Mouse (Mus musculus) neural tube, embryonic 13.5 days (tissue): ENCODE measurements at regions not wholly inside any gene's neighbourhood (a gene's known extent, or its start where the extent isn't known, plus 50 kb on each side); places are given as distances from the start of the nearest gene placed in this dataset.

Source experiments
- ATAC-seq: fragments of 200-750 bp; cut with Nextera tagmentation; 2 replicates; pipeline ENCODE4 v1.8.0; 2017; ENCODE audit warnings: low read depth, mild to moderate bottlenecking, moderate TSS enrichment, moderate library complexity
- H3K27ac ChIP-seq: fragments of 300-500 bp; sonication (generic); replicated peaks from 2 replicates; pipeline ENCODE4 v1.5.1; 2015; ENCODE audit warnings: moderate library complexity, mild to moderate bottlenecking, inconsistent platforms
- H3K27me3 ChIP-seq: fragments of 300-500 bp; sonication (generic); 2 replicates; pipeline ENCODE4 v1.6.1; 2015; ENCODE audit warnings: mild to moderate bottlenecking, inconsistent platforms
- H3K36me3 ChIP-seq: fragments of 300-500 bp; sonication (generic); 2 replicates; pipeline ENCODE4 v1.6.1; 2015; ENCODE audit warnings: mild to moderate bottlenecking, inconsistent platforms
- H3K4me1 ChIP-seq: fragments of 300-500 bp; sonication (generic); replicated peaks from 2 replicates; pipeline ENCODE4 v1.6.1; 2015; ENCODE audit warnings: inconsistent platforms
- H3K4me2 ChIP-seq: fragments of 300-500 bp; sonication (generic); 2 replicates; pipeline ENCODE4 v1.6.1; 2015; ENCODE audit warnings: inconsistent platforms, mild to moderate bottlenecking, moderate library complexity
- H3K4me3 ChIP-seq: fragments of 300-500 bp; sonication (generic); 2 replicates; pipeline ENCODE4 v1.5.1; 2015; ENCODE audit warnings: mild to moderate bottlenecking, inconsistent platforms
- H3K9ac ChIP-seq: fragments of 300-500 bp; sonication (generic); 2 replicates; pipeline ENCODE4 v1.6.1; 2015; ENCODE audit warnings: moderate library complexity, mild to moderate bottlenecking, inconsistent platforms
- H3K9me3 ChIP-seq: fragments of 300-500 bp; sonication (generic); 2 replicates; pipeline ENCODE4 v1.6.1; 2016; ENCODE audit warnings: inconsistent platforms
- WGBS: fragments of 180-500 bp; shearing (Covaris S2); methylation state at CpG from one replicate; pipeline ENCODE4 v1.1.7; 2015; 5-methylcytosine and 5-hydroxymethylcytosine counted together

GRCm38 (mm10) chr4:89380330-89380945, 69.6 kb upstream of the Cdkn2b start:
- WGBS: 95% methylated on average over 8 of the region's 8 CpGs
- ATAC-seq: no peak
- Histone ChIP-seq H3K4me2 (no peak overlapping the region), H3K9me3 (no peaks in the 10 kb centered on the region), H3K27me3 (no peaks in the 10 kb centered on the region), H3K27ac (no peak overlapping the region), H3K9ac (no peak overlapping the region), H3K4me3 (no peak overlapping the region), H3K36me3 (no peaks in the 10 kb centered on the region), H3K4me1 (no peaks in the 10 kb centered on the region)

DNA sequence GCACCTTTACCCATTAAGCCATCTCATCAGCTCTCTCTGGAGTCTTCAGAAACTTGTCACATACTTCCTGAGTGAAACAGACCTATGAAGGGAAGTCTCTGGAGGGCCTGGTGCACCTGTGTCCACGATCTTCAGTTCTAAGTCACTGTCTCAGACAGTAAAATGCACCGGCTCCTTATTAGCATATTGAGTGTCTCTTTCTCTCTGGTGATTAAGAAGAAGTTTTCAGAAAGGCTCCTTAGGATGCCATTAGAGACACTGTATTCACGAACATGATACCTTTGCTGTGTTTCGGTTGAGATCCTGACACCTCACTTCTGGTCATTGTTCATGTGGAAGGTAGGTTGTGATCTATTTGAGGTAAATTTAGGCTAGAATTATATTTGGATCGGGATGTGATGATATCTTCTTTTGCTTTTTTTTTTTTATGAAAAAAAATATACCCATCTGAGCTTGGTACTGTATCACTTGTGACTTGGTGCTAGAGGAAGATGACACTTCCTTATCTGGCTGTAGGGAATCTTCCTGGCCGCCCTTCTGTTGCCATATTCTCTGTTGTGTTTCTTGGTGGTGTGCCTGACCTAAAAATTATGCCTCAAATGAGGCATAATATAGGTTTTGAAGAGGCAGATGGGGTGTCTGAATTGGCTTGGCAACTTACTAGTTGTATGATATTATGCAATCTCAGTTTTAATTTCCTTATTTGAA, 68.9 kb upstream of the Cdkn2b start:
- no peak for ATAC-seq
- no peak overlapping the region for H3K4me3 ChIP-seq

DNA sequence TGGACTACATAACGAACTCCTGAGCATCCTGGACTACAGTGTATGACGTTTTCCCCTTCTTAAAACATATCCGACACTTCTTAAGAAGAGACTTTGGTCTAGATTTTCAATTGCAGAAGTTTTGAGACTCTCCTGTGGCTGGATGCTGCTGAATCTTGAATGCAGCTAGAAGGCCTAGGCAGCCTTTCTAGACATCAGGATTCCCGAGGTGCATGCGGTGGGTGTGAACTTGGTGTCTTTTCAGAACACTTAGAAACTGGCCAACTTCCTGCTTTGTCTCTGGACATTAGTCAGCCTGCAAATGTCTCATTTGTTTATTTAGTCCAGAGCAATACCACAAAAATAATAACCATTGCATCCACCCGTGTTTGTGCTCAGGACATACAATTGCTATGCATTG, 61.8 kb upstream of the Cdkn2b start:
- no peak overlapping the region for H3K4me2 ChIP-seq
- H3K4me3 ChIP-seq: no peak overlapping the region
- WGBS: 86% methylated on average over 6 of the region's 6 CpGs
- no peaks in the 10 kb centered on the region for H3K4me1 ChIP-seq
- no peak overlapping the region for H3K27ac ChIP-seq
- no peaks in the 10 kb centered on the region for H3K36me3 ChIP-seq
- H3K9ac ChIP-seq: no peak overlapping the region
- no peak for ATAC-seq
- H3K9me3 ChIP-seq: no peaks in the 10 kb centered on the region
- H3K27me3 ChIP-seq: no peaks in the 10 kb centered on the region

More for the DNA sequence above, 68.9 kb upstream of the Cdkn2b start:
- H3K9ac ChIP-seq: no peak overlapping the region
- no peaks in the 10 kb centered on the region for H3K36me3 ChIP-seq
- no peaks in the 10 kb centered on the region for H3K9me3 ChIP-seq
- H3K4me2 ChIP-seq: no peak overlapping the region
- H3K4me1 ChIP-seq: no peaks in the 10 kb centered on the region
- no peak overlapping the region for H3K27ac ChIP-seq
- no peaks in the 10 kb centered on the region for H3K27me3 ChIP-seq
- WGBS: 86% methylated on average over 6 of the region's 6 CpGs

DNA sequence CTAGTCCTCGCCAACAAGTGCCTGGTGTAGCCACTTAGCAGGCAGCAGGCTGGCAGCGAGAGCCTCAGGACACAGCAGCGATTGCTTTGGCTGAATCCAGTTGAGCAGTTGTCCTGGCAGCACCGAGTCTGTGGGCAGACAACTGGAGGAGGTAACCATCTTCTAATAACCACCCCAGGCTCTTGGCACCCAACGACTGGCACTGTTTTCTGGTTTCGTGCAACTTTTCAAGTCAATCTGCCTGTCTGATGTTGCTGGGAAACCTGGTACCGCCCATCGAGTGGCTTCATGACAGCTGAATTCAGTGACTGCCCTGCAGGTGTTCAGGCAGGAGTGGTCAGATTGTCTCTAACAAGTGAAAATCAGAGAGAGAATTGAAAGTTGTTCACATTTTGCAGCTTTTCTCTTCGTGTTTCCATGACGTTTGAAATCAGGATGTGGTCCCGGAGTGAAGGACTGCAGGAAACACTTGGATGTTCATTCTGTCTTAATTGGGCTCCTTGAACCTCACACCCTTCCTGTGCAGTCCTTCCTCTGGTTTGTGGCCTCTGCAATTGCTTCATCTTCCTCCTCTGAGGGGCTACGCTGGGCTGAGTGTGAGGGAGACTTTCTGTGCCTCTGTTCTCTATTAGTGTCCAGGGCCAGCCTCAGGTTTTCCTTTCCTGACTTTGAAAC, 58.1 kb upstream of the Cdkn2b start:
- H3K4me2 ChIP-seq: no peak overlapping the region
- no peaks in the 10 kb centered on the region for H3K4me1 ChIP-seq
- H3K27me3 ChIP-seq: no peaks in the 10 kb centered on the region
- no peak overlapping the region for H3K9ac ChIP-seq
- no peaks in the 10 kb centered on the region for H3K9me3 ChIP-seq
- H3K36me3 ChIP-seq: no peaks in the 10 kb centered on the region
- 83% methylated on average over 12 of the region's 12 CpGs for WGBS
- no peak overlapping the region for H3K27ac ChIP-seq
- H3K4me3 ChIP-seq: no peak overlapping the region
- ATAC-seq: no peak

DNA sequence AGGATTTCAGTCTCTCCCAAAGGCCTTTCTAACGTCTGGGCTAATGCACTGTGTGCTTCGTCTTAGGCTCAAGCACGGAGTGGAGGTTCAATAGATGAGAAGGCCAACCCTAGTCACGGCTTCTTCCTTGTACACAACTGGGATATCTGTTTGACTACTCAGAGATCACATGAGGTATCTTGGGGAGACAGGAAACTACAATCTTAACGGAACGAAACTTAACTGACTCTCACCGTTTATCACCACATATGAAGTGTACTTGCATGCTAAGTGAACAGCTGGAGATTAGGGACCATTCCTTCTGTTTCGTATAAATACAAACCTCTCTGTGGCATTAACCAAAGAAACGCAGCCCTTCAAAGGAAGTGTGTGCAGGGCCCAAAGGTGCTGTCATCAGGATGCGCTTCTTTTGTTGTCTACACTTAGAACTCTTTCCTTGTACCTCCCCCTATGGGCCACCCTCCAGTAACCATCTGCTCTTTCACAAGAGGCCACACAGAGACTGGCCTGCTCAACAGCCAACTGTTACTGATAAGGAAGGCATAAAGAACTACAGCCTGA, 55.8 kb upstream of the Cdkn2b start:
- Histone ChIP-seq H3K4me2 (no peak overlapping the region), H3K9me3 (no peaks in the 10 kb centered on the region), H3K27me3 (no peaks in the 10 kb centered on the region), H3K4me1 (no peaks in the 10 kb centered on the region), H3K4me3 (no peak overlapping the region), H3K27ac (no peak overlapping the region), H3K36me3 (no peaks in the 10 kb centered on the region), H3K9ac (no peak overlapping the region)
- ATAC-seq: no peak
- 58% methylated on average over 10 of the region's 10 CpGs for WGBS

- no peaks in the 10 kb centered on the region for H3K4me1 ChIP-seq
- no peaks in the 10 kb centered on the region for H3K9me3 ChIP-seq
- WGBS: 43% methylated on average over 5 of the region's 5 CpGs
- no peak overlapping the region for H3K4me2 ChIP-seq
- H3K27ac ChIP-seq: no peak overlapping the region
- no peak overlapping the region for H3K4me3 ChIP-seq
- H3K36me3 ChIP-seq: no peaks in the 10 kb centered on the region
- no peaks in the 10 kb centered on the region for H3K27me3 ChIP-seq
- no peak overlapping the region for H3K9ac ChIP-seq
- no peak for ATAC-seq
Observed at GRCm38 (mm10) chr4:89365875-89366274, 55.0 kb upstream of the Cdkn2b start.

DNA sequence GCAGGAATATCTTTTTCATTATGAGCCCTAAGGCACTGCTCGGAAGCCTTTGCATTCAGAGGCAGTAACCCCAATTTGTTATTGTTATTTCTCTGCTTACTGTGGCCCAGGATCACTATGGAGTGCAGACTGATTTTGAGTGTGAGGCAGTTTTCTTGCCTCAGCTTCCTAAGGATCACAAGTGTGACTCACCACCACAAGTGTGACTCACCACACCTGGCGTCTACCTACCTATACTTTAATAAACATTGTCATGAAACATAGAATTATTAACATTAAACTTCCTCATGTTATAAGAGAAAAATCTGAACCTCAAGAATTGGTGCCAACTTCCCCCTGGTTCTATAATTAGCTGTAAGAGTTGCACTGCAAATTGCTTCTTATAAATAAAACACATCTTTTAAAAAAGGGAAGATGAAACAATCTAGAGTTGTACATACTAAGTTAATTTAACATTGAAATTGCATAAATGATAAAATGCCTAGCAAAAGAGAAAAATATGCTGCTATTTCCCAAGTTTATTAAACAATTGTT, 52.4 kb upstream of the Cdkn2b start:
- Histone ChIP-seq H3K4me2 (no peak overlapping the region), H3K36me3 (no peaks in the 10 kb centered on the region), H3K9ac (no peak overlapping the region), H3K4me1 (no peaks in the 10 kb centered on the region), H3K27me3 (no peaks in the 10 kb centered on the region), H3K9me3 (no peaks in the 10 kb centered on the region), H3K27ac (no peak overlapping the region), H3K4me3 (no peak overlapping the region)
- ATAC-seq: no peak
- WGBS: 81% methylated on average over 2 of the region's 2 CpGs

DNA sequence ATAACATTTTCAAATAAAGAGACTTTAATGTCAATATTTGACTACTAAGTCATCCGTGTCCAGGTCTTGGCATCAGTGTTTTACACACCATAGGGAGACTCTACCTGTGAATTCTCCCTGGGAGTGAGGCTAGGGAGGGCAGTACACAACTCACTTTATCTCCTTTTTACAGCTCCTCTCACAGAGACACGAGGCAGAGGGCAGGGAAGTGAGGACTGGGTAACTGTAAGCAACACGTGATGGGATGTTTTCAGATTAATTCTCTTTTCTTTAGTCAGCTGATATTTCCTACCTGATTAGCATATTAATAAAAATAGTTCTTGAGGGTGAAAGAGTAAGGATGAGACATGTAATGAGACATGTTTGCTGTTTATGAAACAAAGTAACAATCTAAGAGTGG, 51.8 kb upstream of the Cdkn2b start:
- 57% methylated on average over 3 of the region's 3 CpGs for WGBS
- Histone ChIP-seq H3K27ac (no peak overlapping the region), H3K36me3 (no peaks in the 10 kb centered on the region), H3K9ac (no peak overlapping the region), H3K27me3 (no peaks in the 10 kb centered on the region), H3K4me1 (no peaks in the 10 kb centered on the region), H3K4me3 (no peak overlapping the region), H3K9me3 (no peaks in the 10 kb centered on the region), H3K4me2 (no peak overlapping the region)
- no peak for ATAC-seq

DNA sequence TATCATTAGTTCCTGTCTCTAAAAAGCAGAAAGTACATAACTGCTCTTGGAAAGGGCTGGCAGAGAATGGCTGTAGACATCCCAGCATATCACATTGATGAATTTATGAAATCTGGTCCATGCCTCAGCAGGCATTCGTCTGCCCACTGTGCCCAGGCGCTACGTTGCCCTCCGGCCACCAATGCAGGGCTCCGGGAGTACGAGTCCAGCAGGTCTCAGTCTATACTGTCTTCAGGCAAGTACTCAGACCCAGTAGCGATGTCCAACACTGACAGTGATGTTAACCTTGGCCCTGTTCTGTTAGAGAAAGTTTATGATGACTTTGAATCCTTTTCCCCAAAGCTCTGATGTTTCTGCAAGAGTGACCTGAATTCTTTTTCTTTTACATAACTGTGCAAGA, 50.5 kb upstream of the Cdkn2b start:
- no peak overlapping the region for H3K9ac ChIP-seq
- ATAC-seq: no peak
- H3K27me3 ChIP-seq: no peaks in the 10 kb centered on the region
- H3K4me2 ChIP-seq: no peak overlapping the region
- H3K9me3 ChIP-seq: no peaks in the 10 kb centered on the region
- H3K4me3 ChIP-seq: no peak overlapping the region
- WGBS: 88% methylated on average over 7 of the region's 7 CpGs
- H3K36me3 ChIP-seq: no peaks in the 10 kb centered on the region
- no peak overlapping the region for H3K27ac ChIP-seq
- H3K4me1 ChIP-seq: no peaks in the 10 kb centered on the region
